Mouse (Mus musculus): ENCODE measurements around the gene Rnf212. TPM values are rescaled to one million over a fixed set of nuclear protein-coding genes. Genes with fewer than 3 reads are reported as not detected.
"Not testable (repeated sequence)": the region's sequence is repeated elsewhere in the genome, so short reads cannot be mapped to it uniquely, and the experiment has no call there.

Gene Rnf212
- polyA plus RNA-seq (2015; fragmentation: Nextera tagmentation; extraction: Ambion mirVana): not detected in 2 replicates

GRCm38 (mm10) chr5:108774630-108775306 lies at the start of gene Rnf212:
TSS of gene Rnf212 (minus strand) at chr5:108774982.
- Histone ChIP-seq H3K27me3 (no peaks in the 10 kb centered on the region), H3K4me1 (no peaks in the 10 kb centered on the region), H3K4me2 (replicated peaks) (no peak within 1 kb of the TSS), H3K9me3 (replicated peaks) (no peaks in the 10 kb centered on the region), H3K9ac (no peak within 1 kb of the TSS), H3K4me3 (replicated peaks) (no peak within 1 kb of the TSS), H3K27ac (replicated peaks) (no peak within 1 kb of the TSS), H3K36me3 (no peaks in the 10 kb centered on the region)
- WGBS: 72% methylated on average over 40 of the region's 40 CpGs
- no peak for ATAC-seq (ENCODE audit: insufficient number of reproducible peaks, low FRiP score, low TSS enrichment, low read depth)

- 82% methylated on average over 2 of the region's 2 CpGs for WGBS
- no peaks in the 10 kb centered on the region for H3K4me1 ChIP-seq
- no peaks in the 10 kb centered on the region for H3K9me3 ChIP-seq (replicated peaks)
- H3K27ac ChIP-seq (replicated peaks): no peak overlapping the region
- no peak overlapping the region for H3K4me3 ChIP-seq (replicated peaks)
- ATAC-seq (ENCODE audit: insufficient number of reproducible peaks, low FRiP score, low TSS enrichment, low read depth): no peak
- H3K4me2 ChIP-seq (replicated peaks): no peak overlapping the region
- no peak overlapping the region for H3K9ac ChIP-seq
- no peaks in the 10 kb centered on the region for H3K36me3 ChIP-seq
- H3K27me3 ChIP-seq: no peaks in the 10 kb centered on the region
Measured at GRCm38 (mm10) chr5:108823276-108823675, 48.5 kb upstream of the Rnf212 start.

DNA sequence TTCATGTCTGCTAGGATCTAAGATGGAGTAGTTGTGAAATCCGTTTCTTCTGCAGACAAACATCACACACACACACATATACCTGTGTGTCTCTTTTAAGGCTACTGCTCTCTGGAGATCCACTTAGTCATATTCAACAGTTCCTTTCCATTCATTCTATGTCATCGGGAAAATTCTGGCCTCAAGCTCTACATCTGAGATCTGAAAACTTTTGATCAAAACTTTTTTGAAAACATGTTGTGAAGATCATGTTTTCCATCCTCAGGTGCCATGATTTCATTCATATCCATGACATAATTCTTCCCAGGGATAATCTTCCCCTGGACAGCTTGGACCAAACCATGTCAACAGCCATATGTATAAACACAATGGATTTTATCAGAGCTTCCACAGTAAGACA lies 34.0 kb upstream of the Rnf212 start, which contains the start of gene Vmn2r8:
Vmn2r8 (minus strand) TSS at position 101 of the 400 bp plus-strand sequence.
- not testable (repeated sequence) for H3K27me3 ChIP-seq; H3K36me3 ChIP-seq; H3K9me3 ChIP-seq (replicated peaks); H3K4me1 ChIP-seq; ATAC-seq (ENCODE audit: insufficient number of reproducible peaks, low FRiP score, low TSS enrichment, low read depth); H3K4me3 ChIP-seq (replicated peaks); H3K4me2 ChIP-seq (replicated peaks); H3K27ac ChIP-seq (replicated peaks); H3K9ac ChIP-seq
- 72% methylated on average over 2 of the region's 2 CpGs for WGBS

- no peak for ATAC-seq (ENCODE audit: insufficient number of reproducible peaks, low FRiP score, low TSS enrichment, low read depth)
Measured at GRCm38 (mm10) chr5:108803646-108804045, 28.9 kb upstream of the Rnf212 start.

DNA sequence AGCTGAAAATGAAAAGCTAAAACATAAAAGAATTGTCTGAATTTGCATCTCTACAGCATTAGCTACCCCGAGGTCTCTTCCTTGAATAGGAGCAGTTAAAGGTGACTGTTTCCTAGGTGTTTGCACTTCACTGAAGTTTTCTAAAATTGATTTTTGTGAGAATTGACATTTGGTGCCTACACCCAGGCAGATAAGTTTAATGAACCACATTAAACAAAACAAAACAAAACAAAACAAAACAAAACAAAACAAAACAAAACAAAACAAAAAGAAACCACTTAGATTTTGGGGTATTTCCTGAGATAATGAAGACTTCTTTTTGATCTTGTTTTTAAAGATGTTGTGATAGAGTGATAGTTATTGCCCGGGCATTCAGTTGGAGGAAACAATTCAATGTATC lies 20.5 kb upstream of the Rnf212 start, which contains the start of gene Tmed11:
Tmed11 (minus strand) TSS at position 101 of the 400 bp plus-strand sequence.
- H3K27me3 ChIP-seq; ATAC-seq (ENCODE audit: insufficient number of reproducible peaks, low FRiP score, low TSS enrichment, low read depth); H3K27ac ChIP-seq (replicated peaks); H3K4me1 ChIP-seq; H3K9ac ChIP-seq; H3K9me3 ChIP-seq (replicated peaks); H3K4me3 ChIP-seq (replicated peaks); H3K36me3 ChIP-seq; H3K4me2 ChIP-seq (replicated peaks): not testable (repeated sequence)
- 58% methylated on average over 2 of the region's 2 CpGs for WGBS

More at GRCm38 (mm10) chr5:108803646-108804045, 28.9 kb upstream of the Rnf212 start:
- WGBS: 43% methylated on average over 1 of the region's 1 CpGs
- no peaks in the 10 kb centered on the region for H3K4me1 ChIP-seq
- H3K27ac ChIP-seq (replicated peaks): no peak overlapping the region
- no peak overlapping the region for H3K4me3 ChIP-seq (replicated peaks)
- H3K9me3 ChIP-seq (replicated peaks): no peaks in the 10 kb centered on the region
- H3K9ac ChIP-seq: no peak overlapping the region
- H3K4me2 ChIP-seq (replicated peaks): no peak overlapping the region
- H3K27me3 ChIP-seq: no peaks in the 10 kb centered on the region
- H3K36me3 ChIP-seq: no peaks in the 10 kb centered on the region

DNA sequence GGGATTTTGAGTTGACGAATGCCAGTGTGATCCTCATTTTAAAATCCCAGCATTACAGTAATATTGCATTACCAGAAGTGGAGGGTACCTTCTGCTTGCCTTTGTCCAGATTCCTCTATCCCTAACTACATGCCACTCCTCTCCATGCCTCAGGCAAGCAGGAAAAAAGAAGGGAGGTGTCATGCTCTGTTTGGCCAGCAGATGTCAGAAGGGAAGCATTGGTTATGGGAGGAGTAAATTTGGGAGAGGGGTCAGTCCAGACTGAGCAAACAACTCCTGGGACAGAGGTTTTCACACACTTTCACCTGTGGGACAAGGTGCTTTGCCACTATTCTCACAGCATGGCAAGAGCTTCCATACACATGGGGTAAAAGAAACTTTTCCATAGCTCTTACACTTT lies 15.6 kb upstream of the Rnf212 start:
- ATAC-seq (ENCODE audit: insufficient number of reproducible peaks, low FRiP score, low TSS enrichment, low read depth); H3K4me1 ChIP-seq; H3K27ac ChIP-seq (replicated peaks); H3K27me3 ChIP-seq; H3K36me3 ChIP-seq; H3K9ac ChIP-seq; H3K4me3 ChIP-seq (replicated peaks); H3K4me2 ChIP-seq (replicated peaks); H3K9me3 ChIP-seq (replicated peaks): not testable (repeated sequence)
- WGBS: 41% methylated on average over 1 of the region's 1 CpGs

GRCm38 (mm10) chr5:108760002-108760401 lies 14.8 kb downstream of the Rnf212 start:
- H3K4me3 ChIP-seq (replicated peaks): no peak overlapping the region
- no peaks in the 10 kb centered on the region for H3K4me1 ChIP-seq
- 79% methylated on average over 2 of the region's 2 CpGs for WGBS
- H3K27ac ChIP-seq (replicated peaks): no peak overlapping the region
- no peak overlapping the region for H3K4me2 ChIP-seq (replicated peaks)
- no peak for ATAC-seq (ENCODE audit: insufficient number of reproducible peaks, low FRiP score, low TSS enrichment, low read depth)
- H3K9ac ChIP-seq: no peak overlapping the region
- H3K9me3 ChIP-seq (replicated peaks): no peaks in the 10 kb centered on the region
- no peaks in the 10 kb centered on the region for H3K36me3 ChIP-seq
- no peaks in the 10 kb centered on the region for H3K27me3 ChIP-seq

DNA sequence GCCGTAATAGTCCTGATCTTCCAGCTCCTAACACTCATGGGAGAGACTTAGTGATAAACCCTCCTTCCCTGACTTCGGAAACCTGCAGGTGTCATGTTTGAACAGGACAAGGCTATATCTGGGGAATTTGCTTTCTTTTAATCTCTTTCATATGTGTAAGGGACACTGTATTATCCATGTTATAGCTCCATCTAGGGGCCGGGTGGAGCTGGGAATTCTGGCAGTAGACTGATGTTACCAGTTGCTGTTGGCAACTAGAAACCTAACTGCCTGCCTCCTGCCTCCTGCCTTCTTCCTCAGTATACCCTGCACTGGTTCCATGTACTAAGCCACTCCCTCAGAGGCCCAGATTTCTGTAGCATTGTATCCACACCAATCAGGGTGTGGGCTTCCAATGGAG lies 16.4 kb downstream of the Rnf212 start:
- Histone ChIP-seq H3K4me2 (replicated peaks) (no peak overlapping the region), H3K27me3 (no peaks in the 10 kb centered on the region), H3K4me3 (replicated peaks) (no peak overlapping the region), H3K27ac (replicated peaks) (no peak overlapping the region), H3K9ac (no peak overlapping the region), H3K9me3 (replicated peaks) (no peaks in the 10 kb centered on the region), H3K4me1 (no peaks in the 10 kb centered on the region), H3K36me3 (no peaks in the 10 kb centered on the region)
- no peak for ATAC-seq (ENCODE audit: insufficient number of reproducible peaks, low FRiP score, low TSS enrichment, low read depth)
- 48% methylated on average over 3 of the region's 3 CpGs for WGBS

GRCm38 (mm10) chr5:108751258-108751657 lies 23.5 kb downstream of the Rnf212 start:
- not testable (repeated sequence) for H3K4me3 ChIP-seq (replicated peaks); H3K9ac ChIP-seq; H3K4me1 ChIP-seq; H3K27ac ChIP-seq (replicated peaks); ATAC-seq (ENCODE audit: insufficient number of reproducible peaks, low FRiP score, low TSS enrichment, low read depth); H3K27me3 ChIP-seq; H3K36me3 ChIP-seq; H3K9me3 ChIP-seq (replicated peaks); H3K4me2 ChIP-seq (replicated peaks)
- WGBS: 80% methylated on average over 4 of the region's 4 CpGs

DNA sequence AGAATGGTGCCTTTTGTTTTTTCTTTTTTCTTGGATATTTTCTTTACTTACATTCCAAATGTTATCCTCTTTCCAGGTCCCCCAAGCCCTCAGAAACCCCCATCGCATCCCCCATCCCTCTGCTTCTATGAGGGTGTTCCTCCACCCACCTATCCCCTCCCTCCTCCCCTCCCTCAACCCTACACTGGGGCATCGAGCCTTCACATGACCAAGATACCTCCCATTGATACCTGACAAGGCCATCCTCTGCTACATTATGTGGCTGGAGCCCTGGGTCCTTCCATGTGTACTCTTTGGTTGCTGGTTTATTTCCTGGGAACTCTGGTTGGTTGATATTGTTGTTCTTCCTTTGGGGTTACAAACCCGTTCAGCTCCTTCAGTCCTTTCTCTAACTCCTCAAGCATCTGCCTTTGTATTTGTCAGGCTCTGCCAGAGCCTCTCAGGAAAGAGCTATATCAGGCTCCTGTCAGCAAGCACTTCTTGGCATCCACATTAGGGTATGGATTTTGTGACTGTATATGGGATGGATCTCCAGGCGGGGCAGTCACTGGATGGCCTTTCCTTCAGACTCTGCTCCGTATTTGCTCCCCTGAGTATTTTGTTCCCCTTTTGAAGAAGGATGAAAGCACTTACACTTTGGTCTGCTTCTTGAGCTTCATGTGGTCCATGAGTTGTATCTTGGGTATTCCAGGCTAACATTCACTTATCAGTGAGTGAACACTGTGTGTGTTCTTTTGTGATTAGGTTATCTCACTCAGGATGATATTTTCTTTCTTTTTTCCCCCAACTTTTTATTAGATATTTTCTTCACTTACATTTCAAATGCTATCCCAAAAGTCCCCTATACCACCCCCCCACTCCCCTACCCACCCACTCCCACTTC lies 24.2 kb downstream of the Rnf212 start:
- Histone ChIP-seq H3K4me3 (replicated peaks) (no peak overlapping the region), H3K4me2 (replicated peaks) (no peak overlapping the region), H3K27ac (replicated peaks) (no peak overlapping the region), H3K9me3 (replicated peaks) (no peaks in the 10 kb centered on the region), H3K9ac (no peak overlapping the region), H3K36me3 (no peaks in the 10 kb centered on the region), H3K27me3 (no peaks in the 10 kb centered on the region), H3K4me1 (no peaks in the 10 kb centered on the region)
- ATAC-seq (ENCODE audit: insufficient number of reproducible peaks, low FRiP score, low TSS enrichment, low read depth): no peak
- WGBS: 85% methylated on average over 5 of the region's 5 CpGs

DNA sequence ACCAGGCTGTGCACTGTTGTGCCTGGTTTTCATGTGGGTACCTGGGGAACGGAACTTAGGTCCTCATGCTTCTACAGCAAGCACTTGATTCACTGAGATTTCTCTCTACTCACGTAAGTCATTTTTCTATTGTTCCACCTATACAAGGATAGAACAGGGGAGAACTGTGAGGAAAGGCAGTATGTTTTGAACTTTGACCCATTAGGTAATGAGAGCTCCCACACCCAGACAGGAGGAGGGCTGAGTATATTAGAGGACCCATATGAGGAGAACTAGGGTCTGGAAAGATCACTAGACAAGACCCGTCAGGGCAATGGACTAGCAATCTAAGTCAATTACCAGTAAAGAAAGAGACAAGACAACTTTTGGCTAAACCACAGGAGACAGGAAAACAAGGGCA lies 30.2 kb downstream of the Rnf212 start:
- H3K27me3 ChIP-seq: no peaks in the 10 kb centered on the region
- 75% methylated on average over 3 of the region's 3 CpGs for WGBS
- ATAC-seq (ENCODE audit: insufficient number of reproducible peaks, low FRiP score, low TSS enrichment, low read depth): no peak

More for the DNA sequence above, 30.2 kb downstream of the Rnf212 start:
- no peaks in the 10 kb centered on the region for H3K9me3 ChIP-seq (replicated peaks)
- H3K36me3 ChIP-seq: no peaks in the 10 kb centered on the region
- no peak overlapping the region for H3K9ac ChIP-seq
- no peak overlapping the region for H3K27ac ChIP-seq (replicated peaks)
- H3K4me2 ChIP-seq (replicated peaks): no peak overlapping the region
- H3K4me1 ChIP-seq: no peaks in the 10 kb centered on the region
- H3K4me3 ChIP-seq (replicated peaks): no peak overlapping the region
